Mouse (Mus musculus) forebrain, embryonic 15.5 days (tissue): ENCODE data around the gene Scrt2. TPM values are rescaled to one million over a fixed set of nuclear protein-coding genes. Genes with fewer than 3 reads are reported as not detected.

Experiments
- ATAC-seq: fragments of 200-750 bp; cut with Nextera tagmentation; replicated peaks from 2 replicates; pipeline ENCODE4 v1.8.0; 2017; ENCODE audit warnings: mild to moderate bottlenecking, moderate TSS enrichment, moderate library complexity
- H3K27ac ChIP-seq: fragments of 300-500 bp; sonication (generic); replicated peaks from 2 replicates; pipeline ENCODE4 v1.5.1; 2015; ENCODE audit warnings: mild to moderate bottlenecking, inconsistent platforms
- H3K27me3 ChIP-seq: fragments of 300-500 bp; sonication (generic); 2 replicates; pipeline ENCODE4 v1.6.1; 2015; ENCODE audit warnings: inconsistent platforms
- H3K36me3 ChIP-seq: fragments of 300-500 bp; sonication (generic); 2 replicates; pipeline ENCODE4 v1.6.1; 2015; ENCODE audit warnings: mild to moderate bottlenecking, inconsistent platforms
- H3K4me1 ChIP-seq: fragments of 300-500 bp; sonication (generic); 2 replicates; pipeline ENCODE4 v1.6.1; 2015; ENCODE audit warnings: inconsistent platforms
- H3K4me2 ChIP-seq: fragments of 300-500 bp; sonication (generic); replicated peaks from 2 replicates; pipeline ENCODE4 v1.6.1; 2015; ENCODE audit warnings: mild to moderate bottlenecking, inconsistent platforms
- H3K4me3 ChIP-seq: fragments of 300-500 bp; sonication (generic); 2 replicates; pipeline ENCODE4 v1.5.1; 2015; ENCODE audit warnings: mild to moderate bottlenecking, inconsistent platforms
- H3K9ac ChIP-seq: fragments of 300-500 bp; sonication (generic); replicated peaks from 2 replicates; pipeline ENCODE4 v1.6.1; 2015; ENCODE audit warnings: mild to moderate bottlenecking, inconsistent platforms
- H3K9me3 ChIP-seq: fragments of 300-500 bp; sonication (generic); 2 replicates; pipeline ENCODE4 v1.6.1; 2016; ENCODE audit warnings: inconsistent platforms
- WGBS: fragments of 180-500 bp; shearing (Covaris S2); methylation state at CpG from one replicate; pipeline ENCODE4 v1.1.7; 2015; ENCODE audit warnings: mixed read lengths; 5-methylcytosine and 5-hydroxymethylcytosine counted together
- polyA plus RNA-seq: library from polyadenylated mRNA; unstranded; fragments of >200 nt; fragmentation: Nextera tagmentation; extraction: Ambion mirVana; gene quantifications from 2 replicates; pipeline ENCODE4 v1.2.1, GENCODE M21; 2015

The Scrt2 gene
- polyA plus RNA-seq, 1 experiment from 2014 or later = 20.9 TPM

- WGBS = 63% methylated on average over 2 of the region's 2 CpGs
- no peak for ATAC-seq
Measured at GRCm38 (mm10) chr2:152096922-152097321, 15.6 kb downstream of the Scrt2 start.

GRCm38 (mm10) chr2:152097916-152098315, 16.6 kb downstream of the Scrt2 start:
- Histone ChIP-seq H3K9me3 (no peaks in the 10 kb centered on the region), H3K27ac (0 out of 2 replicates have a peak overlapping the region, but pooled peaks have one; percentile 4), H3K27me3 (peaks cover 9% of the 10 kb centered on the region; the same call in 1 of the 2 replicates), H3K4me2 (no peak overlapping the region), H3K4me1 (peaks cover 33% of the 10 kb centered on the region), H3K4me3 (no peak overlapping the region), H3K36me3 (peaks cover 7% of the 10 kb centered on the region; the same call in 1 of the 2 replicates), H3K9ac (no peak overlapping the region)
- WGBS = 72% methylated on average over 11 of the region's 11 CpGs
- 0 out of 2 replicates have a peak, but pooled peaks have one; percentile 12 for ATAC-seq

More at GRCm38 (mm10) chr2:152096922-152097321, 15.6 kb downstream of the Scrt2 start:
- Histone ChIP-seq H3K9ac (no peak overlapping the region), H3K27ac (no peak overlapping the region), H3K4me3 (no peak overlapping the region), H3K36me3 (peaks cover 7% of the 10 kb centered on the region; the same call in 1 of the 2 replicates), H3K4me2 (no peak overlapping the region), H3K27me3 (peaks cover 9% of the 10 kb centered on the region; the same call in 1 of the 2 replicates), H3K4me1 (peaks cover 41% of the 10 kb centered on the region), H3K9me3 (no peaks in the 10 kb centered on the region)

GRCm38 (mm10) chr2:152099538-152099937, 18.2 kb downstream of the Scrt2 start:
- no peak overlapping the region for H3K27ac ChIP-seq
- H3K36me3 ChIP-seq = no peaks in the 10 kb centered on the region; the same call in 1 of the 2 replicates
- H3K4me1 ChIP-seq = peaks cover 18% of the 10 kb centered on the region
- no peak overlapping the region for H3K4me2 ChIP-seq
- no peaks in the 10 kb centered on the region for H3K27me3 ChIP-seq
- H3K9ac ChIP-seq = no peak overlapping the region
- WGBS = 42% methylated on average over 3 of the region's 3 CpGs
- H3K9me3 ChIP-seq = no peaks in the 10 kb centered on the region
- ATAC-seq = no peak
- no peak overlapping the region for H3K4me3 ChIP-seq

GRCm38 (mm10) chr2:152101761-152102160, 20.4 kb downstream of the Scrt2 start:
- Histone ChIP-seq H3K4me2 (no peak overlapping the region), H3K27me3 (no peaks in the 10 kb centered on the region), H3K27ac (no peak overlapping the region), H3K4me3 (no peak overlapping the region), H3K36me3 (no peaks in the 10 kb centered on the region), H3K4me1 (peaks cover 24% of the 10 kb centered on the region), H3K9me3 (no peaks in the 10 kb centered on the region), H3K9ac (no peak overlapping the region)
- ATAC-seq = no peak
- WGBS = 66% methylated on average over 13 of the region's 13 CpGs

- 68% methylated on average over 6 of the region's 6 CpGs for WGBS
- Histone ChIP-seq H3K36me3 (no peaks in the 10 kb centered on the region), H3K9me3 (no peaks in the 10 kb centered on the region), H3K4me3 (no peak overlapping the region), H3K27me3 (no peaks in the 10 kb centered on the region), H3K9ac (no peak overlapping the region), H3K27ac (no peak overlapping the region), H3K4me2 (no peak overlapping the region), H3K4me1 (peaks cover 24% of the 10 kb centered on the region)
- no peak for ATAC-seq
Measured at GRCm38 (mm10) chr2:152102369-152102768, 21.0 kb downstream of the Scrt2 start.

GRCm38 (mm10) chr2:152104711-152105317, 23.5 kb downstream of the Scrt2 start:
- Histone ChIP-seq H3K4me3 (peak overlapping the region; percentile 72), H3K4me1 (peaks cover 20% of the 10 kb centered on the region), H3K27me3 (no peaks in the 10 kb centered on the region), H3K27ac (no peak overlapping the region), H3K36me3 (no peaks in the 10 kb centered on the region), H3K9me3 (no peaks in the 10 kb centered on the region), H3K4me2 (peak overlapping the region; percentile 97), H3K9ac (peak overlapping the region; percentile 88)
- WGBS = 20% methylated on average over 17 of the region's 17 CpGs
- ATAC-seq = peak; percentile 53

- H3K36me3 ChIP-seq = no peaks in the 10 kb centered on the region
- peak within 1 kb of the TSS; percentile 25; the same call in 1 of the 2 replicates for H3K27ac ChIP-seq
- peak within 1 kb of the TSS; percentile 88 for H3K9ac ChIP-seq
- peaks cover 20% of the 10 kb centered on the region for H3K4me1 ChIP-seq
- H3K27me3 ChIP-seq = no peaks in the 10 kb centered on the region
- H3K9me3 ChIP-seq = no peaks in the 10 kb centered on the region
- ATAC-seq = peak; percentile 78
- WGBS = 2% methylated on average over 82 of the region's 84 CpGs
- peak within 1 kb of the TSS; percentile 97 for H3K4me2 ChIP-seq
- peak within 1 kb of the TSS; percentile 72 for H3K4me3 ChIP-seq
Measured at GRCm38 (mm10) chr2:152105318-152106224, 24.2 kb downstream of the Scrt2 start, which contains the start of gene Srxn1. Srxn1 (plus strand) TSS chr2:152105516.

GRCm38 (mm10) chr2:152106225-152106595, 24.9 kb downstream of the Scrt2 start:
- 95% methylated on average over 3 of the region's 3 CpGs for WGBS
- Histone ChIP-seq H3K27ac (no peak overlapping the region), H3K4me1 (peaks cover 20% of the 10 kb centered on the region), H3K36me3 (no peaks in the 10 kb centered on the region), H3K9ac (no peak overlapping the region), H3K9me3 (no peaks in the 10 kb centered on the region), H3K4me3 (peak overlapping the region; percentile 72), H3K4me2 (peak overlapping the region; percentile 97), H3K27me3 (no peaks in the 10 kb centered on the region)
- ATAC-seq = no peak

GRCm38 (mm10) chr2:152106597-152106996, 25.3 kb downstream of the Scrt2 start:
- ATAC-seq = no peak
- no peak overlapping the region for H3K4me3 ChIP-seq
- H3K9me3 ChIP-seq = no peaks in the 10 kb centered on the region
- H3K36me3 ChIP-seq = no peaks in the 10 kb centered on the region
- peaks cover 20% of the 10 kb centered on the region for H3K4me1 ChIP-seq
- H3K27ac ChIP-seq = no peak overlapping the region
- no peaks in the 10 kb centered on the region for H3K27me3 ChIP-seq
- 0 out of 2 replicates have a peak overlapping the region, but pooled peaks have one; percentile 97 for H3K4me2 ChIP-seq
- H3K9ac ChIP-seq = no peak overlapping the region
- WGBS = 93% methylated on average over 10 of the region's 10 CpGs

- ATAC-seq = no peak
- no peak overlapping the region for H3K4me3 ChIP-seq
- WGBS = 47% methylated on average over 7 of the region's 7 CpGs
- no peak overlapping the region for H3K27ac ChIP-seq
- no peaks in the 10 kb centered on the region for H3K9me3 ChIP-seq
- H3K4me1 ChIP-seq = peaks cover 25% of the 10 kb centered on the region
- H3K36me3 ChIP-seq = no peaks in the 10 kb centered on the region
- no peak overlapping the region for H3K4me2 ChIP-seq
- H3K27me3 ChIP-seq = no peaks in the 10 kb centered on the region
- no peak overlapping the region for H3K9ac ChIP-seq
Measured at GRCm38 (mm10) chr2:152108702-152109101, 27.4 kb downstream of the Scrt2 start.

GRCm38 (mm10) chr2:152109386-152109785, 28.1 kb downstream of the Scrt2 start:
- Histone ChIP-seq H3K9me3 (no peaks in the 10 kb centered on the region), H3K27ac (no peak overlapping the region), H3K9ac (no peak overlapping the region), H3K27me3 (no peaks in the 10 kb centered on the region), H3K4me3 (no peak overlapping the region), H3K36me3 (no peaks in the 10 kb centered on the region), H3K4me2 (no peak overlapping the region), H3K4me1 (peaks cover 26% of the 10 kb centered on the region)
- WGBS = 83% methylated on average over 5 of the region's 5 CpGs
- ATAC-seq = no peak

GRCm38 (mm10) chr2:152111311-152111710, 30.0 kb downstream of the Scrt2 start:
- Histone ChIP-seq H3K9me3 (no peaks in the 10 kb centered on the region), H3K27ac (no peak overlapping the region), H3K27me3 (no peaks in the 10 kb centered on the region), H3K9ac (no peak overlapping the region), H3K4me1 (peaks cover 23% of the 10 kb centered on the region), H3K4me2 (no peak overlapping the region), H3K36me3 (no peaks in the 10 kb centered on the region), H3K4me3 (no peak overlapping the region)
- WGBS = 55% methylated on average over 2 of the region's 2 CpGs
- ATAC-seq = no peak
